Mouse (Mus musculus) heart, postnatal 0 days (tissue): Measurements from ENCODE around the gene Usp49.
"Not testable (repeated sequence)": the region's sequence is repeated elsewhere in the genome, so short reads cannot be mapped to it uniquely, and the experiment has no call there.

Experiments
- CTCF ChIP-seq: IDR thresholded peaks from 2 replicates; pipeline ENCODE4 v1.5.1; 2016; ENCODE audit warnings: antibody characterized with exemption, control low read depth, low read depth
- EP300 ChIP-seq: IDR thresholded peaks from 2 replicates; pipeline ENCODE4 v1.6.1; 2016; ENCODE audit warnings: antibody characterized with exemption, low read depth

- not testable (repeated sequence) for TF ChIP-seq CTCF, EP300
Observed at GRCm38 (mm10) chr17:47654346-47654745, 23.9 kb downstream of the Usp49 start.
